Mouse (Mus musculus): ENCODE measurements around the gene Pex6.

Gene Pex6

DNA sequence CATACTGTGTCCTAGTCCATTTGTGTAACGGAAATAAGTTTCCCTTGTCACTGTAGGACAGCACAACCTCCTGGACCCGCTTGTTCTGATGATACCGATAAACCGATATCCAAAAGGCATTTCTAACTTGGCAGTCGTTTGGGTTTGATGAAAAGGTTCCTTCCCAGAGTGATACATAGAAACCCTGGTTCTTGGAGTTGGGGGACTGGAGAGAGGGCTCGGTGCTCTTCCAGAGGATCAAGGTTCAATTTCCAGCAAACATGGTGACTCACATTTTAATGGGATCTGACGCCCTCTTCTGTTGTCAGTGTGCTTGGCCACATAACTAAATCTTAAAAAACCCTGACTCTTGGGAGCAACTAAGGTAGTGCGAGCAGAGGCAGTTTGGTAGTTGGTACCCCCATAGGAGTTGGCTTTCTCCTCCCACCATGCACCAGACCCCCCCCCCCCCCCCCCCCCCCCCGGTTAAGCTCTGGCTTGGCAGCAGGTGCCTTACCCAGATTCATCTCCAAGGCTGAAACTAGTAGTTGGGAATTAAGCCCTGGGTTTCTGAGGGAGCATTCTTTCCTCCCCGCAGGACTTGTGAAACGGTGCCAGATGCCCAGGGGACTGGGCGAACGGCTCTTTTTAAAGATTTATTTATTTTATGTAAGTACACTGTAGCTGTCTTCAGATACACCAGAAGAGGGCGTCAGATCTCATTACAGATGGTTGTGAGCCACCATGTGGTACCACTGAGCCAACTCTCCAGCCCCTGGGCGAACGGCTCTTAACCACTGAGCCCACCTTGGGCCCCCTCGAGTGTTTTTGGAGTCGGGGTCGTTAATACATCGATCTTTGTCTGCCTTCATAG is 62.2 kb downstream of the Pex6 start:
- no peak for DNase-seq (ENCODE audit: low spot score in 2 of 2)

DNA sequence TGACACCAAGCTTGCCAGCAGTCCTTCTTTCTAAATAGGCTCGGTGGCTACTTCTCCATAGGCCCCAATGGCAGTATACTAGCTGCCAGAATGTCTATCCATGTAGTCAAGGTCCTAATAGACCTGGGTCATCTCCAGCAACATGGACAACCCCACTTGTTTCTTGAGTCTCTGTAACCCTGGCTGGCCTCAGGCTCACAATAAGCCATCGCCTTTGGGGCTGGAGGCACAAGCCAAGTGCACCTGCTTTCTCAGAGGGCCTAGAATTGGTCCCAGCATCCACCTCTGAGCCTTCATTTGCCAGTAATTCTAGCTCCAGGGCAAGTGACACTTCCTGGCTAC is 62.8 kb downstream of the Pex6 start:
- DNase-seq (ENCODE audit: low spot score in 2 of 2), result no peak

DNA sequence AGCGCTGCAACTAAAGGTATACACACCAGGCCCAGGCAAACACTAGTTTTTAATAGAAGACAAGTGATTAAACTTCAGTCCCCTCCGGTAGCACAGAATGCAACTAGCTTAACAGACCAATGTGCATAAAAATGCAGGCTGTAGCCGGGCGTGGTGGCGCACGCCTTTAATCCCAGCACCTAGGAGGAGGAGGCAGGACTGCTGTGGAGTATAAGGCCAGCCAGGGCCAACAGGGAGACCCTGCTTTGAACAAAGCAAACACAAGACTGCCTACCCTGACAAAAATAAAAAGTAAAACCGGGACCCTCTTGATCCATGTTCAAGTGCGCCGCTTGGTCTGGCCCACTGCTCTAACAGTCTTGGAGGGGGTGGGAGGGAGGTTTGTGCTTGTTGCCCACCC is 63.8 kb downstream of the Pex6 start:
- DNase-seq (ENCODE audit: low spot score in 2 of 2), result no peak
